Mouse (Mus musculus): ENCODE results near the gene Fras1.

Fras1 gene

GRCm38 (mm10) chr5:96492497-96492896 lies 118.7 kb downstream of the Fras1 start:
- no peak for DNase-seq

DNA sequence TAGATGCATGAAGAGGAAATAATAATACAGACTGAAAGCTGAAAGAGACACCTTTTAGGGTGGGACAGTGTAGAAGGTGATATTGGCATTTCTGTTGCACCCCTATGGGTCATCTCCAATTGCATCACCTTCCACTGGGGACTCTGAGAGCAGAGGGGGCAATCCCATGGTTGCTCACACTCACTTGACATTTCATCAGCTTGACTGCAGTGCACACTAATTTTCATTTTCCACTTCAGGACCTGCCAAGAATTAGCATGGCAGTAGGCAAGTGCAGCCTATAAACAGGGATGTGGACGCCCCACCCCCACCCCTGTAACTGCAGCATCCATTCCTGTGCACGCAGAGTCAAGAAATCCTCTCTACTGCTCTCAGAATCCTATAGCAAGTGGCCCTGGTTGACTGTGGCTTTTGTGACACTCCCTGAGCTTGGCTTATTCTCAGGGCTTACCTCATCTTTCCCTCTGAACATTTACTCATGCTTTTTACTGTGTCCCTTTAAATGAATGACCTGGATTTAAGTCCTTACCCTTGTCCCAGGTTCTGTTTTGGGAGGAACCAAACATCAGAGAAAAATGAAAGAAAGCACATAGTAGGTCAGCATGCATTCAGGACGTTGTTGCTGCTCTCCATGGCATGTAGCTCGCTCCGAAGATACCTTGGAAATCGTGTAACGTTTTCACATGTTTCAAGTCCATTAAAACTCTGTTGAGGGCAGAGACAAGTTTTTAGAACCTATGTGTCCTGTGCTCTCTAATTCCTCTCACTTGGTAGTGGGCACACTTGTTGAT lies 120.9 kb downstream of the Fras1 start:
- no peak for DNase-seq

- DNase-seq: no peak
Observed at GRCm38 (mm10) chr5:96498083-96498482, 124.3 kb downstream of the Fras1 start.

GRCm38 (mm10) chr5:96501783-96502182 lies 128.0 kb downstream of the Fras1 start:
- no peak for DNase-seq

DNA sequence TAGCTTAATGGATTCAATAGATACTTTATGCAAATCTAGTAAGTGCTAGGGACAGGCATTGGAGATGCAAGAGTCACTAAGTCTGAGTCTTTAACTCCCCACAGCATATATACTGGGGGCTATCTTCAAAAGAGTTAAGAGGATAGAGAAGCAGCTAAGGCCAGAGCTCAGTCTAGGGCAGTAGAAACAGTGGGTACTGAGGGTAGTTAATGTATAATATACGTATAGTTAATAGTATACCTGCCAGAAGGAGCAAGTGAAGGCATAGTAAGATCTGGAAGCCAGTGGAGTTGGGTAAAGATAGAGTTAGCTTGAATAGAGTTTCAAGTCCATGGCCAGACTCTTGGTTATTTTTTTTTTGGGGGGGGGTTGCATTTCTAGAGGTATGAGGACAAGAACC lies 128.6 kb downstream of the Fras1 start:
- no peak for DNase-seq

- no peak for DNase-seq
Observed at GRCm38 (mm10) chr5:96511005-96511404, 137.2 kb downstream of the Fras1 start.

GRCm38 (mm10) chr5:96513327-96513726 lies 139.6 kb downstream of the Fras1 start:
- no peak for DNase-seq

- no peak for DNase-seq
Observed at GRCm38 (mm10) chr5:96515860-96516311, 142.1 kb downstream of the Fras1 start.

DNA sequence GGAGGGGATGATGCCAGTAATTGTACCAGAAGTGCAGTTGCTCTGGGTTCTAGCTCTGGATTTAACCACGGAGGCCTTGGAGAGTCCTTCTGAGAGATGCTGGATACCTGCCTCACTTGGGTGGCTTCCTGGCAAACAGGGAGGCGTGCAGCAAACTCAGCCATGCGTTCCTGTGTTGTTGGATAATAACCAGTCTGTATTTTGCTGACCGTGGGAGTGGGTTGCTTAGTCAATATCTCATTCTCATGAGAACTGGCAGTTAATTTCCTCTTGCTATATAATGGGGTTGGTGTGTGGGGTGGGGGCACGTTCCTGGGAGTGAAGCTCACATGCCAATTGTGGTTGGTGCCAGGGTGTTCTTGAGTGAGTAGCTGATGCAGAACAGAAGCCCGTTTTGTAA lies 142.6 kb downstream of the Fras1 start:
- DNase-seq: no peak

- no peak for DNase-seq
Observed at GRCm38 (mm10) chr5:96521541-96521940, 147.8 kb downstream of the Fras1 start.

GRCm38 (mm10) chr5:96522909-96523409 lies 149.2 kb downstream of the Fras1 start:
- no peak for DNase-seq

DNA sequence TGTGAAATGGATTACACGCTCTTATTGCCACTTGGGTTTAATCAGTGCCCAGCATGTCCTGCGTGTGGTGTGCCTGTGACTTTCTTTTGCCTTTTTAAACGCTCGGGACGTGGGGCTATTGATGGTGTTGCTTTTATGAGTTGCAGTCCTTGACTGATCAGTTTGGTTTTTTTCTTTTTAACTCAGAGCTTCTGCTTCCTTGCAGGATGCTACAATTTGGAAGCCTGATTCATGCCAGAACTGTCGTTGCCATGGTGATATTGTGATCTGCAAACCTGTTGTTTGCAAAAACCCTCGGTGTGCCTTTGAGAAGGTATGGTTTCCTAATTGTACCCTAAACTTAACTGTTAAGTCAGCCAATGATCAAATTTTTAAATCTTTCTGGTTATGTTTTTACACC lies 154.5 kb downstream of the Fras1 start:
- no peak for DNase-seq

- no peak for DNase-seq
Observed at GRCm38 (mm10) chr5:96530516-96530915, 156.8 kb downstream of the Fras1 start.

DNA sequence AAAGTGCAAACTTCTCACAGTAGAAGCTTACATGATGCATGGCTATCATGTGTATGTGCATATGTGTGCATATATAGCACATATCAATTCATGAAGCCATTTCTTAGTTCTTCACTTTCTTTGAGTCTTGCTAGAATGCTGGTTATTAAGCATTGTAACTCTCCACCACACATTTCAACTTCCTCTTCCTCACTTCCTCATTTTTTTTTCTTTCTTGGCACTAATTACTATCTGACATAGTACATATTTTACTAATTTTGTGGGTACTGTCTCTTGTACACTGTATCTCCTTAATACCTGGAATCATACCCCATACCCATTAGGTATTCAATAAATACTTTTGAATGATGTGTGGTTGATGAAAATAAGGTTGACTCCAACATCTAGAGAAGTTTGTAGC lies 158.2 kb downstream of the Fras1 start:
- DNase-seq: no peak

DNA sequence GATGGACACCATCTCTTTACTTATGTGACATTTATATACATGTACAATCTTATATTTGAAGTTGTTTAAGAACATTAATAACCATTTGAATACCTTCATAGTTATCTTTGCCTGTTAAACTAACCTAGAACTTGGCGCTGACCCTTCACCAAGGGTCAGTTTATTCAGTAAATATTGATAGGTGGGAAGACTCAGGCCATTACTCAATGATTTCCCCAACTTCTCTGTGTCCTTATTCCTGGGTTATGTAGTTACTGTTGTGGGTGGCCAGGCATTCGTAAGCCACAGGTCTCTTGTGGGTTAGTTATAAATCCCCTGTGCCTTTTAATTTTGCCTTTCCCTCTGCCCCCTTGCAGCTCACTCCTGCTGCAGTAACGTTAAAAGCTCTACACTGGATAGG lies 162.8 kb downstream of the Fras1 start:
- DNase-seq: no peak

DNA sequence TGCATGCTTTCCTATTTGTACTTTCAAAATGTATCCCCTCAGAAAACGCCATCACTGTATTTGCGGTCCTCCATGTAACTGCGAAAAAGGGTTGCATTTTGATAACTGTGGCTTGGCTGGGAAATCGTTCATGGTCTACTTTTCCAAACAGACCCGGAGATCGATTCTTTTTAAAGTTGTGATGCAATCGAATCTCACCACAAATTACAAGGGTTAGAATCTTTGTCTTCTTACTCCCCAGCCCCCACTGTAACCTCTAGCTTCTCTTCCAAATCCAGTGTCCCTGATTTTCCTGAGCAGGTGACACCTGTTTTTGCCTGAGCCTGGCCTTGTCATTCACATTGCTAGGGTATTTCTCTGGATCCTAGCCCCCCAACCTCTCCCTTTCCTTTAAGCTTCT lies 163.2 kb downstream of the Fras1 start:
- DNase-seq: no peak

GRCm38 (mm10) chr5:96544112-96544511 lies 170.4 kb downstream of the Fras1 start:
- no peak for DNase-seq

DNA sequence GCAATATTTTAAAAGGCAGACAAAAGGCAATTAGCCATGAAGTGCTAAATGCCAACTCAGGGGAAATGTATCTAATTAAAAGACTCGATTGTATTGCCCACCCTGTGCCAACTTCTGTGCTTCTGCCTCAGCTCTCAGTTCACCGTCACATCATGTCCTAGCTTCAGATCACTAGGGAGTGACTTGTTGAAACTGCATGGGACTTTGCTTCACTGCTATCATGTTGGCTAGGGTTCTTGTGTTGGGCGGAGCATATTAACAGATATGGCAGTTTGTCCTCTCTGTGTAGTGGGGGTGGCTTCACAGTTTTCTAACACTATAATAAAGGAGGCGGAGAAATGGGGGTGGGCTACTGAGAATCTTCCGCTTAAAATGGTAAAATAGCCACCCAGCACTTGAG lies 172.2 kb downstream of the Fras1 start:
- DNase-seq: no peak

DNA sequence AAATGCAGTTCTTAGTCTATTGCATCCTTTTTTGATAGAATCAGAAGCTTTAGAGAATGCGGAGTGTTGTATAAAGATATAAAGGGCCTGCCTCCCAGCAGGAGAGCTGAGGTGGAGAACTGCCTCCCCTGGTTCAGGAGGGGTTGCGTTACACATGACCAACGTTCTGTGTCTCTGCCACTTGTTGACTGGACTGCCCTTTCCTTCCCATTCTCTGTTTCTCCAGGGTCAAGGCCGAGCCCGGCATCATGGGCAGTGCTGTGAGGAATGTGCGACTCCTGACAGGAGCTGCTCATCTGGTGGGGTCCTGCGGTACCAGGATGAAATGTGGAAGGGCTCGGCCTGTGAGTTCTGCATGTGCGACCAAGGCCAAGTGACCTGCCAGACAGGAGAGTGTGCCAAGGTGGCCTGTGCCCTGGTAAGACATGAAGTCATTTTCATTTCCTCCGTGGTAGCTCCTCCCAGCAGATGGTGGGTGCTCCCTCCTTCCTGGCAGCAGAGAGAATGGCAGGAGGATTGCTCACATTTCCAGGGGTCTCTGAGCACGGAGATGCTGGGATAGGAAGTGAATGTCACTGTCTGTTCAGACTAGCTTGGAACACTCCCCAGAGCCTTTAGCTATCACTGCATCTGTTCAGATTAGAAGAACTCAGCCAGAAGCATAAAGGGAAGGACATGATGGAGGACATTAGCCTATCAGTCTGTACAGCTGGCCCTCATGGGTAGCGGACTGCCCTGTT lies 181.4 kb downstream of the Fras1 start:
- no peak for DNase-seq

- DNase-seq: no peak
Observed at GRCm38 (mm10) chr5:96558049-96558804, 184.5 kb downstream of the Fras1 start.

DNA sequence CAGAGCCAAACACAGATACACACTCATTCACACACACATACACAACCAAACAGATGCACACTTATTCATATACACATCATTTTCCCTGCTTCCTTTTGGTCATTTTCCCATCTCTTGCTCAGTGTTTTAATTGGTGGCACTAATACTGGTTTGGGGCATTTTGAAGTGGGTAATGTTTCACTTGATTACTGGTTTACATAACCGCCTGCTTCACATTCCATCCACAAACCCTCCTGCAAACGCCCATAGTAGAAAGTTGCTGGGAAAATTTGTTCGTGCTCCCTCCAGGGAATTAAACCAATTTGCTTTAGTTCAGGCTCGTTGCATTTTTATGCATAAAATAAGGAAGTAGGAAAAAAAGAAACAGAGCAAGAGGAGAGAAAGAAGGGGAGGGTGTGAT lies 200.8 kb downstream of the Fras1 start:
- no peak for DNase-seq

GRCm38 (mm10) chr5:96578705-96579104 lies 204.9 kb downstream of the Fras1 start:
- DNase-seq: no peak

- DNase-seq: no peak
Observed at GRCm38 (mm10) chr5:96579938-96580337, 206.2 kb downstream of the Fras1 start.
